Mouse (Mus musculus) heart, adult 2 months (tissue): ENCODE data around the gene Rgl1.

Source experiments
- CTCF ChIP-seq: fragments of 200-600 bp; IDR thresholded peaks from 2 replicates; pipeline ENCODE4 v1.8.1; 2022; ENCODE audit warnings: antibody characterized with exemption, mild to moderate bottlenecking, moderate library complexity
- POLR2A ChIP-seq: fragments of 200-500 bp; IDR thresholded peaks from 2 replicates; pipeline ENCODE4 v1.6.1; 2011; ENCODE audit warnings: mild to moderate bottlenecking, low read depth, low read length, control low read depth; ENCODE audit not compliant: insufficient read depth

- TF ChIP-seq CTCF: no peak
- no peak for TF ChIP-seq POLR2A
Observed at GRCm38 (mm10) chr1:152721535-152722198, 44.5 kb downstream of the Rgl1 start.
